Mouse (Mus musculus): ENCODE measurements around the gene Amdhd2.

The Amdhd2 gene

GRCm38 (mm10) chr17:24197032-24197824 lies 33.7 kb upstream of the Amdhd2 start:
- DNase-seq (ENCODE audit: low read depth, low spot score), result no peak

- no peak for DNase-seq (ENCODE audit: low read depth, low spot score)
Measured at GRCm38 (mm10) chr17:24195349-24195748, 31.8 kb upstream of the Amdhd2 start.

- DNase-seq (ENCODE audit: low read depth, low spot score), result no peak
Measured at GRCm38 (mm10) chr17:24193769-24194168, 30.2 kb upstream of the Amdhd2 start.

GRCm38 (mm10) chr17:24193268-24193667 lies 29.7 kb upstream of the Amdhd2 start:
- no peak for DNase-seq (ENCODE audit: low read depth, low spot score)

GRCm38 (mm10) chr17:24192848-24193247 lies 29.3 kb upstream of the Amdhd2 start:
- DNase-seq (ENCODE audit: low read depth, low spot score), result no peak

GRCm38 (mm10) chr17:24191481-24191880 lies 27.9 kb upstream of the Amdhd2 start:
- no peak for DNase-seq (ENCODE audit: low read depth, low spot score)

- no peak for DNase-seq (ENCODE audit: low read depth, low spot score)
Measured at GRCm38 (mm10) chr17:24190934-24191333, 27.4 kb upstream of the Amdhd2 start.

GRCm38 (mm10) chr17:24174259-24174658 lies 10.7 kb upstream of the Amdhd2 start:
- no peak for DNase-seq (ENCODE audit: low read depth, low spot score)

GRCm38 (mm10) chr17:24173423-24173822 lies 9.9 kb upstream of the Amdhd2 start:
- peak; percentile 80 for DNase-seq (ENCODE audit: low read depth, low spot score)

- no peak for DNase-seq (ENCODE audit: low read depth, low spot score)
Measured at GRCm38 (mm10) chr17:24171738-24172137, 8.2 kb upstream of the Amdhd2 start.

- no peak for DNase-seq (ENCODE audit: low read depth, low spot score)
Measured at GRCm38 (mm10) chr17:24170729-24171128, 7.2 kb upstream of the Amdhd2 start.

GRCm38 (mm10) chr17:24170125-24170524 lies 6.6 kb upstream of the Amdhd2 start:
- no peak for DNase-seq (ENCODE audit: low read depth, low spot score)

GRCm38 (mm10) chr17:24169317-24170065 lies 5.9 kb upstream of the Amdhd2 start, which contains the start of gene Atp6v0c:
TSS of gene Atp6v0c (minus strand) at chr17:24169702.
- DNase-seq (ENCODE audit: low read depth, low spot score), result peak; percentile 95

GRCm38 (mm10) chr17:24168590-24169277 lies 5.2 kb upstream of the Amdhd2 start:
- peak; percentile 76 for DNase-seq (ENCODE audit: low read depth, low spot score)

- no peak for DNase-seq (ENCODE audit: low read depth, low spot score)
Measured at GRCm38 (mm10) chr17:24167891-24168505, 4.4 kb upstream of the Amdhd2 start.

- no peak for DNase-seq (ENCODE audit: low read depth, low spot score)
Measured at GRCm38 (mm10) chr17:24167120-24167519, 3.6 kb upstream of the Amdhd2 start.

- no peak for DNase-seq (ENCODE audit: low read depth, low spot score)
Measured at GRCm38 (mm10) chr17:24164566-24165259, 1.1 kb upstream of the Amdhd2 start.

GRCm38 (mm10) chr17:24162584-24163175 lies 886 bp downstream of the Amdhd2 start:
- DNase-seq (ENCODE audit: low read depth, low spot score), result no peak

GRCm38 (mm10) chr17:24161466-24161865 lies 2.1 kb downstream of the Amdhd2 start:
- DNase-seq (ENCODE audit: low read depth, low spot score), result no peak

GRCm38 (mm10) chr17:24157526-24157925 lies 6.0 kb downstream of the Amdhd2 start:
- no peak for DNase-seq (ENCODE audit: low read depth, low spot score)

GRCm38 (mm10) chr17:24157121-24157520 lies 6.4 kb downstream of the Amdhd2 start:
- no peak for DNase-seq (ENCODE audit: low read depth, low spot score)

All from forelimb bud, embryonic 11.5 days (tissue).